Mouse (Mus musculus) NIH3T3 (cell line): ENCODE measurements around the gene Mark1.

ENCODE experiments used
- DNase-seq: peaks from one replicate; pipeline ENCODE4 v3.0.0-alpha.2; 2012; ENCODE audit warnings: low read depth

Mark1 gene

GRCm38 (mm10) chr1:184886160-184886559, 113.2 kb downstream of the Mark1 start:
- no peak for DNase-seq

DNA sequence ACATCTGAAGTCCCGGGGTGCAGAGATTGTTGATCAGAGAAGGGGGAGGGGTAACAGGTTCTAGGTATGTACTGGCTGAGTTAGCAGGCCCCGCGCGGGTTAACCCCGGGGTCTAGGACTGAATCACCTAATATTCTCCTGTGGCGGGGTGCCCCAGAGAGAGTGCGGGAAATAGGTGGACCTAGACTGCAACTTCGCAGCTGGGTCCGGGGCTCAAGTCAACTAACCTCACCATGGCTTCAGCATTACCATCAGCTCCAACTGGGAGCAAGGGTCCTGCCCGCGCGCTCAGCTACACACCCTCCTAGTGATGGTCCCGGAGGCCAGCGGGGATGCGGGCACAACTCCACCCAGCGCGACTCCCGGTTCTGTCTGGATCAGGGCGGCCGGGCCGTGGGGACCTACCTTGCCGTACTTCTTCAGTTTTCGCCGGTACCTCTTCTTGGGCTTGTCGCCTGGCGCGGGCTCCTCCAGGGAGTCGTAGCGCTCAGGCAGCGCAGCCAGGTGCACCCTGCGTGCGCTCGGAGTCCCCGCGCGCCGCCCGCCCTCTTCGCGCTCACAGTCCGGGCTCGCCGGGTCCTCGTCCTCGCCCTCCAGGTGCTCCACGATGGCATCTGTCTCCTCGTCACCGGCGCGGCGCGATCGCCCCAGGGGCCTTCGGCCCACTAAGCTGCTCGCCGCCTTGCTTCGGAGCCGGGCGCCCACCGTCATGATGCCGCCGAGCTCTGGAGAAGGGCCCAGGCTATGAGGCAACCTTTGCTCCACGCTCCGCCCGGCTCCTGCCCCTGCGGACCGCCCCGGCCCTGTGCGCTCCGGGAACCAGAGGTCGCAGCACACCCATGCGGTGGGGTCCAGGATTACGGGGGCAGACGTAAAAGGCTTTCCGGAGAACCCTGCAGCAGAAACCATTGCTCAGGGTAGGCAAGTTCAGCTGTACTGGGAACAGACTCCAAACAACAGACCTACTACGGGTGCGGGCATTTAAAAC, 116.8 kb downstream of the Mark1 start, which contains the start of gene C130074G19Rik:
Gene C130074G19Rik, minus strand, starts transcription at position 938 of the 988 bp plus-strand sequence.
- no peak for DNase-seq

GRCm38 (mm10) chr1:184881861-184882260, 117.5 kb downstream of the Mark1 start:
- no peak for DNase-seq

DNA sequence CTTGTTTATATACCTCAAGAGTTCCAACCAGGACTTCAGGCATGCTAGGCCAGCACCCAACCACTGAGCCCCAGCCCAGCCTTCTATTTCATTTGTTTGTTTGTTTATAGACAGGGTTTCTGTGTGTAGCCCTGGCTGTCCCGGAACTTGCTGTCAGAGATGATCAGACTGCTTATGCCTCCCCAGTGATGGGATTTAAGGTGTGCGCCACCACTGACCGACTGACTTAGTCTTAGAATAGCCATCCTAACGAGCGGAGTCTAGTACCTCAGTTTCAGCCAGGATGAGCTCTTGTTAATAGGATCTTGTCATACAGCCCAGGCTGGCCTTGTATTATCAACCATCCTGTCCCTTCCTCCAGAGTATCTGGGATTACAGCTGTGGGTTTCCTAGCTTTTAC, 118.2 kb downstream of the Mark1 start:
- DNase-seq = no peak

GRCm38 (mm10) chr1:184878860-184879259, 120.5 kb downstream of the Mark1 start:
- no peak for DNase-seq

- DNase-seq = no peak
These were observed 122.1 kb downstream of the Mark1 start for GRCm38 (mm10) chr1:184877306-184877705.

DNA sequence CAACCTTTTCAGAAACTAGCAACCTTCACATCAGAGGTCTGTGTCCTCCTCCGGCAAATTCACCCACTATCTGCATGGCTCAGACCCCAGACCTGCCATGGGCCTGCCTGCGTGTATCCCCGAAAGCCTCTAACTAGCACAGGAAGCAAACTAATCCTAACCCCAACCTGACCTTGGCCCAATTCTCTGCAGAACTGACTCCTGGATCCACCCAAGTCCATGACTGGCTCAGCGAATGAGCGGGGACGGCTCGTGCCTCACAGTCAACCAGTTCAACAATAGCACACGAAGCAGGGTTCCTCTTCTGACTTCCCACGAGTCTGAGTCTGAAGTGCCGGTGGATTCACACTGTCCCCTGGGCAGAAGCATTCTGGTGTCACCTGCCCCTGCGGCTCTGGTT, 125.5 kb downstream of the Mark1 start:
- DNase-seq = no peak

DNA sequence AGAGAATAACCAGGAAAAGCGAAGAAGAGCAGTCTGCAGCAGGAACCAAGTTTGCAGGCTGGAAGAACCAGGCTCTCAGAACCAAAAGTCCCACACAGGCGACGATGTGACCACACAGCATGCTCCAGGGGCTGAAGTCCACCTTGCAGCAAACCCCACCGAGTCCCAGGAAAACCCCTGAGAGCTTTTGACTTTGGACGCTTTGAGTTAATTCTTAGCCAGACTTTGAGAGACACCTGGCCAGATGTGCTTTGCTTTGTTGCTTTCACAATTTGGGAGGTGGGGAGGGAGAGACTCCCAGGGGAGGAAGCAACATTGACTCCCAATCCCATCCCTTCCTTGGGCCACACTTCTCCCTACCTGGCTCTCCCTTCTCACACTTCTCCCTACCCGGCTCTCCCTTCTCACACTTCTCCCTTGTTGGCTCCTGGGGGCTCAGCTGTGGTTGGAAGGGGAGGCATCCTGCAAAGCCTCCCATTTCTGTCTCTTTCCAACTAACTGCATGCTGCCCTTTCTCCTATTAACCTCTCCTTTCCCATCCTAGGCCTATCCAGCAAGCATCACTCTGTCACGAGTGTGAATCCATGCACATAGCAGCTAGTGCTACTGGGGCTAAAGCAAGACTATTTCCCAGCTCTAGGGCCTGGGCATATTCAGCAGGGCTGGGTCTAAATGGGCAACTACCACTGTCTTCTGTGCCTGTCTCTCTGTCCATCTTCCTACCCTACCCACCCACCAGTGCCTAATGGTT, 127.1 kb downstream of the Mark1 start:
- no peak for DNase-seq

GRCm38 (mm10) chr1:184871506-184871905, 127.9 kb downstream of the Mark1 start:
- DNase-seq = peak; percentile 25

- DNase-seq = no peak
These were observed 128.6 kb downstream of the Mark1 start for GRCm38 (mm10) chr1:184870646-184871385.

DNA sequence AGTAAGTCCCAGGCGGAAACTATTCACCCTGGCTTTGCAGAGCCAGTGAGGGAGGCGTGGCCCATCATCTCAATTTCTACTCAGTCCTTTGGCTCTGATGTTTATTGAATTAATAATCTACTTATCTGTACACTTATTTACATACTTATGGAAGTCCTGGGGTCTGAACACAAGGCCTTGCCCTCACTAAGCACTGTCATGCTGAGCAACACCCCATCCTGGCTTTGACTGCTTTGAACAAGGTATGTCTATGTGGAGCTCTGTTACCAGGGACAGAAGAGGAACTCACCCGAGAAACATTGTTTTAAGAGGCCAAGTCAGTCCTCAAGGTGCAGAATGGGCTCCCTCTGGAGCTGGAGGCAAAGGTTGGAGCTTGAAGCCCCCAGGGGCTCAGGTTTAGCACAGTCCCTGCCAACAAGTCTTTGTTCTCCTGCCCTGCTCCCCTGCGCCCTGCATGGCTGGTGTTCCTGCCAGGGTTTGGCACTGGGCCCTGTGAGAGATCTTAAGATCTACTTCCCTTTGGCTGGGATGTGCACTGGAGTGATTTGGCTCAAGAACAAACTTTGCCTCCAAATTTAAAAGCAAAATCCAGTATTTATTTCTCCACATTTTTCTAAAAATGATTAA, 129.3 kb downstream of the Mark1 start:
- no peak for DNase-seq

- no peak for DNase-seq
These were observed 131.7 kb downstream of the Mark1 start for GRCm38 (mm10) chr1:184867640-184868120.

- DNase-seq = no peak
These were observed 135.0 kb downstream of the Mark1 start for GRCm38 (mm10) chr1:184864381-184864801.

- DNase-seq = no peak
These were observed 136.7 kb downstream of the Mark1 start for GRCm38 (mm10) chr1:184862636-184863035.

- DNase-seq = peak; percentile 28
These were observed 137.8 kb downstream of the Mark1 start for GRCm38 (mm10) chr1:184861551-184861950.

GRCm38 (mm10) chr1:184860276-184860675, 139.1 kb downstream of the Mark1 start:
- no peak for DNase-seq

DNA sequence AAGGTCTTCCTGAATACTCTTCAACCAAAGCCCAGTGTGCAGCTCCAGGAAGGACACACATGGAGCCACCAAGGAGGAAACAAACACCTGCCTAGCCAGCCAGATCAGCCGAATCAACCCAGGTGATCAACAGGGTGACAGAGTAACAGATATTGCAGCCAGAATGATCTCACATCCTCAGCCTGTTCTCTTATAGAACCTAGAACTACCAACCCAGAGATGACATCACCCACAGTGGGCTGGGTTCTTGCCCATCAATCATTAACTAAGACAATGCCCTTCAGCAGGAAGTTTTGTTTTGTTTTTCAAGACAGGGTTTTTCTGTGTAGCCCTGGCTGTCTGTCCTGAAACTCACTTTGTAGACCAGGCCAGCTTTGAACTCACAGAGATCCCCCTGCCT, 141.1 kb downstream of the Mark1 start:
- no peak for DNase-seq

DNA sequence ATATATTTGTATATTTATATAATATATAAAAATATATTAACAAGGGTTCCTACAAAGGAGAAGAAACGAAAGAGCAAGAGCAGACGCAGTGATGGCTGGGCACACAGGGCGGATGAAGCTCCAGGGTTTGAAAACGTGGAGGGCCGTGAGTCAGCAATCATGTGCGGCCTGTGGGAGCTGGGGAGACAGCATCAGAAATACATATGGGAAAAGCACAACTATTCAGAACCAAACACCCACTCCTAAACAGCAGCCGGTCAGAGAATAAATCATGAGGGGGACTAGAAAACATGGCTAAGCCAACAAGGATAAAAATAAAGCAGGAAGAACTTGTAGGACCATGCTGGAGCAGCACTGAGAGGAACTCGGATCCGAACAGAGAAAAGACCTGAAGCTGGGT, 142.2 kb downstream of the Mark1 start:
- DNase-seq = no peak

- DNase-seq = no peak
These were observed 145.4 kb downstream of the Mark1 start for GRCm38 (mm10) chr1:184853922-184854321.

DNA sequence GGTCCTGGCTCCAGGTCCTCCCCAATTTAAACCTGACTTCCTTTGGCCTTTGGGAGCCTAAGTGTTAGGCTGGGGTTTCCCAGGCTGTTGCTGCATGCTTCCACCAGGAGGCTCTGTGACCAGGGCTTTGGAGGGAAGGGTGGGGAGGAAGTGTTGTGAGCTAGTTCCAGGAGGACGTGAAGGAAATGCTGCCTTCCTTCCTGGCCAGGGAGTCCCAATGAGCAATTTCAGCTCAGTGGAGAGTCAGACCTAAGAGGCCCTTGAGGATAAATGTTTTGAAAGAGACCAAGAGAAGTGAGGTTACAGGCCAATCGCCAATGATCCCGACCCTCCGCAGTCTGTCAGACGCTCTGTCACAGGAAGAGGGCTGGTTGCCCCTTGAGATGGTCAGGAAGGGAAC, 146.0 kb downstream of the Mark1 start:
- DNase-seq = peak; percentile 75
